Mouse (Mus musculus) frontal cortex, postnatal 36 days (tissue): ENCODE measurements at regions not wholly inside any gene's neighbourhood (a gene's known extent, or its start where the extent isn't known, plus 50 kb on each side); places are given as distances from the start of the nearest gene placed in this dataset.

Source experiments
- DNase-seq, 2 experiments: peaks; one replicate each; pipeline ENCODE4 v3.0.0; 2022; ENCODE audit warnings: low spot score in 2 of 2

DNA sequence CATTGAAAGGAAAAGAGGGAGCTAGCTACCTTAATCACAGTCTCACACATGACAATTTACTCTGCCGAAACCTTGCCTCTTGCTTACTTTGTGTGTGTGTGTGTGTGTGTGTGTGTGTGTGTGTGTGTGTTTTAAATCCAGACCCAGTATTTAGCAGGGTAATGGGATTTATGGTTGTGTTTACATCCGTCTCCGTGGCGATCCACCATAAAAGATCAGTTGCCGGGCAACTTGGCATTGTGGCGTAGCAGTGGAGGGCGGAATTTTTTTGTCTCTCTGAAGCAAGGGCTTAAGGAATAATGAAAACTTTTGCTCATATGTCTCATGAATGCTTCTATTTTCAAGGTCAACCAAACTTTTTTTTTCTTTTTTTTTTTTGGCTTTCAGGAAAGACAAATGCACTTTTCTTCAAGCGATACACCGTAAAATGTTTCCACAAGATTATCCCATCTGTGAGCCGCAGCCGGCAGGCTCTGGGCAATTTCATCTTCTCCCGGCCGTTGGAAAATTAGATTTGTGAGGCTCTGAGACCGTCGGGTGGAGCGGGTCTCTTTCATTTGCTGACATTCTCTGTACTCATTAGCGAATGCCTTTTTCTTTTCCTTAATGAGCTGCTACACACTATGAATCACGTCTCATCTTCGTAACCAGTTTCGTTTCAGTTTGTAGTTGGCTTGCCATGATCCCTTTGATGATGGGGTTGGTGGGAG, 53.9 kb upstream of the Ptch1 start:
- DNase-seq: peak; percentile 3 to 11

DNA sequence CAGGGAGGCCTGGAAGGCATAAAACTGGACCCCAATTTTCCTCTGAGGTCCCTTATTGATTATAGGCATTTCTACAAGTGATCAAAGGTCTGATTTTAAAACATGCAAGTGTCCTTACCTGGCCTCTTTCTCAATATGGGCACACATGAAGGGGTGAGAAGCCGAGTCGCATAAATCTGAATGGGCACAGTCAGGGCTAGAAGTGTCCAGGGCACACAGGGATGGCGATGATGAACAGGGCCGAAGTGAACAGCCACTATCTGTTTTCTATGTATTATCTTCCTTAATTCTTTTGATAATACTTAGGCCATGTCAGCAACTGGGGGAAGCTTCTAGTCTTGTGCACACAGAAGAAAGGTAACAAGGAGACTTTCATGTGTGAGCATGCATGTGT, 54.5 kb upstream of the Ptch1 start:
- no peak for DNase-seq

DNA sequence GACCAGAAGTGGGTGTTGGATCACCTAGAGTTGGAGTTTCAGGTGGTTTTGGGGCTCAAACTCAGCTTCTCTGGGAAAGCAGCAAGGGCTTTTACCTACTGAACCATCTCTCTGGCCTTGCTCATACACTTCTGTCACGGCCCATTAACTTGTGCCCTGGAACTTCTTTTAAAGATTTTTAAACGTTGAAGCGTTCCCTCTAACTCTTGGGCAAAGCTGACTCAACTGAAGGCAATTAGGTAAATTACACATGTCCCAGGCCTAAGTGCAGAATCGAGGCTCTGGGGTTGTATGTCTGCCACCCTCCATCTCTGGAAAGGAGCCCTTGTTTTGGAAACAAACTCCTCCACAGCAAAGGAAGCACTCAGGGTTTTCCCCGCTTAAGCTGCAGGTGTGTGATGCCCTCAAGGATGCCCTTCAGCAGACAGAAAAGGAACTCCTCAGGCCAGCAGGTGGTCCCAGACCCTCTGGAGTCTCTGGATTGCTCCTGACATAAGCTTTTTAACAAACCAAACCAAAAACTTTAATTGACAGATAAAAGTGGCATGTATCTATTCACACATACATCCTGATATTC, 58.5 kb upstream of the Ptch1 start:
- no peak for DNase-seq

DNA sequence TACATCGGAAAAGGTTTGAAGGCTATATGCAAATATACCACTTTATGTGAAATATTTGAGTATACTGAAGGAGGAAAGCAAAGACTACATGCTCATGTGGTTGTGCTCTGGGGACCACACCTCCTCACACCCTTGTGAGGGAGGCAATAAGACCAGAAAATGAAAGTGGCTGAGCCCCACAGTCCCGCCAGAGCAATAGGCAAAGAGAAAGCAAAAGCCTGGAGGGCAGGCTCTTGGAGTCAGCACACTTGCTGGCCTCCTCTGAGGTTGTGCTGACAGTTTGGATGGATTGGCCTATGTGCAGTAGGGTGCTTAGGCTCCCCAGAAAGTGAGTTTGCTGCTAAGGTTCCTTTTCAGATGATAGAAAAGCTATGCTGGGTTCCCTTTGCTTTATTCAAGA, 60.9 kb upstream of the Ptch1 start:
- no peak for DNase-seq

DNA sequence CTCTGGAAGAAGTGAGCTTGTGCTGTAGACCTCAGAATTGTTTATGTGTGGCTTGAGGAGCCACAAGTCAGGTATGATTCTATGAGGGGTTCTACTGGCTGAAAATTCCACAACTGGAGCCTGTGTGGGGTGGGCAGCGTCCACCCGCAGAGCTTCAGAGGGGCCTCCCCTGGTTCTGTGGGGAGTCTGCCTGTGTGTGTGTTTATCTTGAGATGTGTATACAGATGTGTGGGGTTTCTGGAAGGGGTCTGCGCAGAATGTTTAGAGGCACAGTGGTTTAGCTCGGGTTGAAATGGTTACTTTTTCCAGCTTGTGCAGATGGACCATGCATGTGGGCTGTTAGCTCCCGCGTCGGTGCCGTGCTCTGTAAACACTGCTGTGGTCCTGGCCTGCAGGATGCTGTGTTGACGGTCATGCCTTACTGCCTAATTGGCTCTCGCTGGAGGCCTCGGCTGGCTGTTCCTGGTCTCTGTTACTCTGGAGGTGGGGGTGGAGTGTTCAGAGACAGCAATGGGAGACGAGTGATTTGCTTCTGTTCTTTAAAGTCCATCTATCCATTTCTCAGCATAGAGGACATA, 68.3 kb upstream of the Ptch1 start:
- no peak for DNase-seq

DNA sequence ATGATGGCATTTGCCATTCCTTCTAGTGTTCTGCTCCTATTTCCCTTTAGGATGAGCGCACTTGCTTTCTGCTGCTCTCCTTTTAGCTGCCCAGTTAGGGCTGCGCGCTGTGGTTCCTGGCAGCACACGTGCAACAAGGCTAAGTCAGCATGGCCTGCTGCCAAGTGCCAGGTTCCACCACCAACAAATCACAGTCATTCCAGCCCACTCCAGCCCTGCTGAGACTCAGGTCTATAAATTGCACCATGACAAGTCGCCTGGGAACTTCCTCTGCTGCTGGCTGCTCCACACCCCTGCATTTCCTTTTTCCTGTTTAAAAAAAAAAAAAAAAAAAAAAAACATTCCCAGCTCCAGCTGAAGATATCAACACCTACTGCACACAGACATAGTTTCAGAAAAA, 69.2 kb upstream of the Ptch1 start:
- DNase-seq: peak; percentile 51 to 52

DNA sequence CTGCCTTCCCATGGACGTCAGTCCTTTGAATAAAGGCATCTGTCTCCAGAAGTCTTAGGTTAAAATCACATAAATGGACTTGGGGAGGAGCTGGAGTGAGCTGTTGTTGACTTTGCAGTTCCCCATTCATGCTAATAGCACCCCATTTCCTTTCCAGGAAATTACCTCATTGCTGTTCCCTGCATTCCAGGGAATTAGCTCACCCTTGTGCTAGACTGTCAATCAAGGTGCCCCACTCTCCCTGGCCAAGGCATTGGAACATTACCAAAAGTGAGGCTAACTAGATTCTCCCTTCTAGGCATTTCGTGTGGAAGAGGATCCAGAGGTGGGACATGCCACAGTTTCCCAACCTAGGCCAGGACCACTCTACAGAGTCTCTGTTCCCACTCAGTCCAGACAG, 70.0 kb upstream of the Ptch1 start:
- DNase-seq: no peak

DNA sequence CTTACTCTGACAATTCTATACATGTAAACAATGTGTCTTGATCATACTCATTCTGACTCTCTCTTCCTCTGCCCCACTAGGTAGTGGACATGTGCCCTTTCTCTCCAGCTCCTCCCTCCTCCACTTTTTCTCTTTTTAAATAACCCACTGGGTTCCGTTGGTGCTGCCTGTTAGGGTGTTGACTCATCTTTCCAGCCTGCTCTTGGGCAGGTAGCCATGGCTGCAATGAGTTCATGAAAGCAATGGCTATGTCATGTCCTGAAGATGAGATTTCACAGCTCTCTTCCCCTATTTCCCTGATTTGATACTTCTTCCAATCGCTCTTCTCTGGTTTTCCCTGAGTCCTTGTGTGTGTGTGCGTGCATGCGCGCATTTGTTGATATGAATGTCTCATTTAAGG, 70.9 kb upstream of the Ptch1 start:
- DNase-seq: no peak

DNA sequence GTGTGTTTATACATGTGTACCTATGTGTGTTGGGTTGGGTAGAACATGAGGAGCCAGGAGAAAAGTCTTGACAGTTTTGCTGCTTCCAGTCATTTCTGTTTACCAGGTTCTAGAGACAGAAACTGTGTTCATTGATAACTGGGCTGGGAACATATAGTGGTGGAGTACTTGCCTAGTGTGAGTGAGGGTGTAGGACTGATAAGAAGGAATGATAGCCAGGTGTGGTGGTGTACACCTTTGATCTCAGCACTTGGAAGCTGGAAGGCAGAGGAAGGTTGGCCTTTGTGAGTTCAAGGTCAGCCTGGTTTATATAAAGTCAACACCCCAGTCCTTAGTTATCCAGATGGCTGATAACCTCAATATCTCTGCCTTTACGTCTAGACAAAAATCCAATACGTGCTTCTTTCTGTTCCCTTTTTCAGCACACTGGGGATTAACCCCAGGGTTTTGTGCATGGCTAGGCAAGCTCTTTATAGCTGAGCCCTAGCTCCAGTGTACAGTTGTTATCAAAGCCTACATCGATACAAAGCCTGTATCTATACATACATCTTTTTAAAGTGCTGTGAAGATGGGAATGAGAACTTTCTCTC, 75.8 kb upstream of the Ptch1 start:
- no peak for DNase-seq

DNA sequence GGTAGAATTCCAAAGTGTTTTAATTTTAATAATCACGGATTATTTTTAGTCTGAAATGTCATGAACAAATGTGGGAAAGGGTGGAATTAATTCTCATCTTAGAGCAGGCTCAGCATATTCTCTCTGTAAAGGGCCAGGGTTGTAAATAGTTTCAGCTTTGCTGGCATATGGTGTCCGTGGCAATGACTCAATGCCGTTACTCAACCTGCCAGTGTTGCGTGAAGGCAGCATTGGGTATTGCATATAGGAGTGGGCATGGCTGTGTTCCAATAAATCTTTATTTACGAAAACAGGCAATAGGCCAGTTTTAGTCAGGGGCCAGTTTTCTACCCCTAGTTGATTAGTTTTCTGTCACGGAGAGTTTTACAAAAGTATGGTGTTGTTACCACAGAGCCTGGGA, 81.1 kb upstream of the Ptch1 start:
- peak in 1 of 2 experiments; percentile 6 for DNase-seq

DNA sequence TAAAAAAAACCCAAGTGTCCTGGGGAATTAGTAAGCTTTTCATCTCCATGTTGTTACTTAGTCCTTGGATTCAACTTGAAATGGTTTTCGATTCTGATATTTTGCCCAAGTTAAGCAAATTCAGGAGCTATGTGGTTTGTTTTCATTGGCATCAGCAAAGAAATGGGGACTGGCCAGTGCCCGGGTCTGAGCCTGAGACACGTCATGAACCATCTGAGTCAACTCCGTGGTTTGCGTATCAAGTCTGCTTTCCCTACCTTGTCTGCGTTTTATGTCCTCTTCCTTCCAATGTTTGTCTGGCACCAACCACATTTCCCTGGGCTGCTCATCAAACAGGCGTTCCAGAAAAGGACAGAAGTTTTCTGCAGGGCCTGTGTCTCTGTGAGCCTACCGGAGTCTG, 83.7 kb upstream of the Ptch1 start:
- no peak for DNase-seq

DNA sequence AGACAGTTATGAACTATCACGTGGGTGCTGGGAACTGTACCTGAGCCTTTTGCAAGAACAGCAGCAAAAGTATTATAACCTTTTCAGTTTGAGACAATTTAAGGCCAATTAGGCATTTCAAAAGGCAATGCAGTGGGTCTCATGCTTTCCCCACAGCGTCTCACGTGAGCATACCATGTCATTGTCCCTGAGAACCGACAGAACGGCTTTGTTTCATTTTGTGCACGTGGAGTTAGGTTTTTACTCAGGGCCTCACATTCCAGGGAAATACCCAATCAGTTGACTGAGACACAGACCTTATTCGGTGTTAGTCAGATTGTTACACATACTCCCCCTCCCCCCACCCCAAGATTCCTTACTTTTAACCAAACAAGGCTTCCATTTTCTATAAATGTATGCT, 86.0 kb upstream of the Ptch1 start:
- no peak for DNase-seq

DNA sequence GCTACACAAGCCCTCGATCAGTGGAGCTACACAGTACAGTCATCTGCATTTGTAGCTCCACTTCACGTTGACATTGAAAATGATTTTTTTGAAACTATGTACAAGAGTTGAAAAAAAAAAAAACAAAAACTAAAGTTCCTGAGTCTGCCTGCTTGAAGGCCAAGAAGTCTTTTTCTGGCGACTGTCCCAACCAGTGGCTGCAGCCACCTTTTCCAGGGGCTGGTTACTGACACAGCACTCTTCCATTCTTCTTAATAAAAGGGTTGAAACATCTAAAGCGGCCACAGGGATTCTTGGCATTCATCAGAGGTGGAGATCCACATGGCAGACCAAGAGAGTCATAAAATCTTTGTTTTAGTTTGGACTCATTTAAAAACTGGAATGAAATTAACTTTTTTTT, 87.0 kb upstream of the Ptch1 start:
- no peak for DNase-seq

DNA sequence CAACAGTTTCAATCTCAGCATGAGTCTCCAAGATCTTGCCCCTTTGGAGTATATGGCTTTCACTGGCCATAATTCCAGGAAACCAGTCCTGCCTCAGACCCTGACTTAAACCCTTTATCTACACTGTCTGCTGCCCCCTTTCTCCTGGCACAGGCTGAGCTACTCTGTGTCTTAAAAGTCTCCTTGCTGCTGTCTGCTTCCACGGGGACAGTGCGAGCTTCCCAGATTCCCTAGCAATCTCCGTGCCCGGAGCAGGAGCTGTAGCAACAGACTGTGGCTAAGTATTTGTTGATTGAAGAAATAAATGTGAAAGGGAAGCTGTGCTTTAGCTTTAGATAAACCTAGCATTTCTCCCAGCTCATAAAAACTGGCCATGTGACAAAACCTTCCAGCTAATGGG, 95.2 kb upstream of the Ptch1 start:
- no peak for DNase-seq

DNA sequence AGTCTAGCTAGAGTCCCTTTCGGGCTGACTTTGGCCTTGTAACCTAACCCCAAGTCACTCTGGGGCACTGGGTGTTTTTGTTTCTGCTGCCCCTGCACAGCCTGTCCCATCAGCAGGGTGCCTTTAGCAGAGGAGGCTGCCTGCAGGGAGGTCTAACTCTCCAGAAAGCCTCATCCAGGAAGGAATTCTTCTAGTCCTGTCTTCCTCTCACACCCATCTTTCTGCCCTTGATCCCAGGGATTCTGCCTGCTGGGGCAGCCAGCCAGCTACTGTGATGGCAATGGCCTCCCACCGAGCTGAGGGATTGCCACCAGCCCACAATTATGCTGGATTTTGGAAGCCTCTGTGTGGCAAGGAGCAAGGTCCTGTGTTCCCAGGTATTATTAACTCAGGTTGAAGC, 95.6 kb upstream of the Ptch1 start:
- DNase-seq: no peak

DNA sequence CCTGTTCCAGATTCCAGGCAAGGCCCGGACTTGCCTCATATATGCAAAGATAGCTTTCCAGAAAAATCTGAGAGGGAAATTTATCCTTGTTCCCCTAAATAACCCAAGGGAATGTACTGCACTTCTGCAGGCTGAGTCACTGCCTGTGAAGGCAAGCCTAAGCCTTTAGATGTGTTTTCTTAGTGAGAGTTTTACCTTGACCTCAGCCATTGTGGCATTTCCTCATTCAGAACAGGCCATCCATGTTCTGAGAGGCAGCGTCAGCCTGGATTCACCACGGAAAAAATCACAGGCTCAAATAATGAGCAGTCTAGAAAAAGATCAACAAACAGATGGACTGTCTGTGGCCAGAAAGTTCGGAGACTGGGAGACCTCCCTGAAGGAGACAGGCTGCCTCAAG, 99.0 kb upstream of the Ptch1 start:
- DNase-seq: no peak

DNA sequence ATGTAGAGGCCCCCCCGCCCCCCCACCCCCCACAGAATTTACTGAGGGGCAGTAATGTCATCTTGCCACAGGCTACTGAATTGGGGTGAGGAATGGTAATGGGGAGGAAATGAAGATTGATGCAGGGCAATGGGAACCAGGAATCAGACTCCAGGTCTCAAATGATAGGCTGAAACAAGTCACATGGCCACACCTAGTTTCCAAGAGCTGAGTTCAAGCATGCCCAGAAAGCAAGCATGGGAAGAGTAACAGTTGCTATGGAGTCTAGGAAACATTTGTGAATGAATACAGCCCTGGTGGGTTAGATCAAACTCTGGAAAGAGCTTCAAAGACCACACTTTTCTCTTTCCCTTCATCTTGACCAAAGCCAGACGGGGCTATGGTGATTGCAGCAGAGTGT, 104.3 kb upstream of the Ptch1 start:
- DNase-seq: no peak

DNA sequence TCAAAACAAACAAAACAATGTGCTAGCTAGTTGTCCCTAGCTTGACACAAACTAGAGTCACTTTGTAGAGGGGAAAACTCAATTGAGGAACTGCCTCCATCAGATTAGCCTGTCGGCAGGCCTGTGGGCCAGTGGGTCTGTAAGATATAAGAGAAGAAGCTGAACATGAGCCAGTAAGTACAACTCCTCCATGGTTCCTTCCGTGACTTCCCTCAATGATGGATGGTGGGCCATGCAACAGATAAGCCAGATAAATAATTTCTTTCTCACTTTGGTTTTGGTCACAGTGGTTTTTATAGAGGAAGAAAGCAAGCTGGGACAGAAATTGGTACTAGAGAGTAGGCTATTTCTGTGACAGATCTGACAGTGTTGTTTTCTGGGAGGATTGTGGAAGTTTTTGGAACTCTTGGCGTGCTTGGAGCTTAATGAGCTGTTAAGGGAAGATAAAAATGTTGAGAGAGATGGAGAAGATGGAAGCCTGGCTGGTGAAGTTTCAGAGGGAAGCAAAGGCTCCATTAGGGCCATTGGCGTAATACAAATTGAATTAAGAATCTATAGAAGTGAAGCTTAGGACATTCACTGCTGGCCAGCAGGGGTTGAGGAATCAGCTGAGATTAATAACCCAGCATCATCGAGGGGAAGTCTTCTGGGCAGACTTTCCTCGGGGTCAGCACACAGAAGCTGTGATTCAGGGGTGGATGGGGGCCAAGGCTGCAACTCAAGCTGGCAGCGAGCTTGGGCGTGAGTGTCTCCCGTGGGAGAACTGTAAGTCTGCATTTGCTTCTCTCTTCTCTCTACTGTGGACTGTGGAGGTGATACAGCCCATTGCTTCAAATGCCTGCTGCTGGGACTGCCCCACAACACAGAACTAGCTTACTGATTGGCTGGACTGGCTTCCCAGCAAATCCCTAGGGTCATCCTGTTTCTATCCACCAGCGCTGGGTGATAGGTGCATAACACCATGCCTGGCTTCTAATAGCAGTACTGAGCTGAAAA, 105.2 kb upstream of the Ptch1 start:
- no peak for DNase-seq

DNA sequence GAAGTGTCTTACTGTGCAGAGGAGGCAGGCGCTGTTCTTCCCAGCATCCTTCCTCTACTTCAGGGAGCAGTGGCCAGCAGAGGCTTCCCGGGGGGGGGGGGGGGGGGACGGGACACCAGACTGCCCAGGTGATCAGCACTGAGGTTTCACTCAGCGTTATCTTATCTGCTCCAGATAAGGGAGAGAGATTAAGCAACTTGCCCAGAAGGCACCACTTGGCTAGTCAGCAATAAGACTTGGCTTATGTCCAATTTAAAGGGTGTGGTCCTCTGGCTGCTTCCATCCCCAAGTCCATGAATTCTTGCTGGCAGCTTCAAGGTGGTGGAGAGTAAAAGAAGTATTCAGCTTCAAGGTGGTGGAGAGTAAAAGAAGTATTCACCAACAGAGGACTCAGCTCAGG, 108.9 kb upstream of the Ptch1 start:
- no peak for DNase-seq

DNA sequence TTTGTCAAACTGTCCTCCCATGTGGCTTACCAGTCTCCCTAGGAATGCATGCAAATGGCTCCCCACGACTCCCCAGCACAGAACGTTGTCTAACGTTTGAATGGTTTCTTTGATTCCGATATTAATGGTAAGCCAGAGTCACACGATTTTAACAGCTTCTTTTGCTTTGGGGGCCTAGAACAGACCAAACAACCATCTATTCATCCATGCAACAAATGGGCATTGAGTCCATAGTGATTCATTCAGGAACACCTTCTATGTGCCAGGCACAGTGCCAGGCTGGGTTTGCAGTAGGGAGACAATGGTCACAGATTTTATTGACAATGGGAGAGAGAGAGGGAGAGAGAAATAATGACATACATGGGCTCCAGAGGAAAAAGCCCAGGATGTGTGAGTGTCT, 118.6 kb upstream of the Ptch1 start:
- DNase-seq: peak in 1 of 2 experiments; percentile 37

DNA sequence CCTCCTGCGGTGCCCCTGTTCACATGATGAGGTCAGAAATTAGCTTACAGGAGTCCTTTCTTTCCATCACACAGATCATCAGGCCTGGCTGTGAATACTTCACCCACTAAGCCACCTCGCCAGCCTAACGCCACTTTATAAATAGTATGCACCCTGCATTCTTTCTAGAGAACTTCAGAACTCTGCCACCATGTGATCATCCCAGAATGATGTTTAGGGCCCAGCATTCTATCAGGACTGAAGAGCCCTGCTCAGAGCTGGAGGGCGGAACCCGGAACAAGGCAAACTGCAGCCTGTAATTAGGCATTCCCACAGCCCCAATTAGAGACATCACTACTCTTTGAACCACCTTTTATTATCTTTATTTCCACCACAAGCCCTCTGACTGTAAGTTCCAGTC, 120.2 kb upstream of the Ptch1 start:
- no peak for DNase-seq

DNA sequence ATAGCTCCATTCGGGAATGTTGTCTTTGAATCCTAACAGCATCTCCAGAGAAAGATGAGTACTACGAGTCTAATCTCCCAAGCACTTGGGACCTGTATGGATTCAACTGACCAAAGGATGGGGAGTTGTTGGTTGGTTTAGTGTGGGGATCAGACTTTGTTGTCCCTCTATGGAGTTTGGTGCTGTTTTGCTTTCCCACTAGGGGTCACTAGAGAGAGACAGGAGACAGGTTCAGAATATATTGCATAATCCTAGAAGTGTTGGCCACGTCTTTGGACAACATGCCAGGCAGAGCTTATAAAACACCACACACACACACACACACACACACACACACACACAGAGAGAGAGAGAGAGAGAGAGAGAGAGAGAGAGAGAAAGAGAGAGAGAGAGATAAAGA, 118.6 kb upstream of the Ercc6l2 start:
- DNase-seq: no peak
